In the genomic region with DNA sequence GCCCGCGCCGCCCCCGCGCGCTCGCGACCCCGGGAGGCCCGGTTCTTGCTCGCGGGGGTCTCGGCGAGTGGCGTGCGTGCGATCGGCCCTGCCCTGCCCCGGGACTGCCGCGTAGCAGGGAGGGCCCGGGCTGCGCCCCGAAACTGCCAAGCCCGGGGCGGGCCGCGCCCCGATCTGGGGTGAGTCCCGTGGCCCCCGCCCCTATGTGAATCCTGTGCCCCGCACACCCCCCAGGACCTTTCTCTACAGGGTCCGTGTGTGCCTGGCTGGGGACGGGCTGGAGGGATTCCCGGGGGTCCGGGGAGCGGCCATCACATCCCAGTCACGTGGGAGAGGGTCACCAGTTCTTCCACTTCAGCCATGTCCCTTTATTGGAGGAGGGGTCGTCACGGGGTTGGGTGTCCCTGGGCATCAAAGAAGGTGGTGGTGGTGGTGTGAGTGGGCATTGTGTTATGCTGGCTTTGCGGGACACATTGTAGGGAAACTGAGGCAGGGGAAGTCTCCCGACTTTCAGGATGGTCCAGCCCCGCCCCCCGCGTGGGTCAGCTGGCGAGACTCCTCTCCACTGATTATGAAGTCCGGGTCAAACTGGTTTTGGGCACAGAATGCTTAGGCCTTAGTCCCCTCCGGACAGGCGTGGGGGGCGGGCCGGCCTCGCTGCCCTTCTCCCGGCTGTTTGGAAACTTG, we compare ENCODE assay signal across 8 mouse cellular contexts. TPM values are rescaled to one million over a fixed set of nuclear protein-coding genes. Genes with fewer than 3 reads are reported as not detected.
DNase-seq lines count a peak whose midpoint lies in the region; ATAC-seq lines count a peak whose summit lies in the region.

No protein-coding gene starts in this region.

- peaks cover 42% of the 10 kb centered on the region for H3K4me1 ChIP-seq in heart, embryonic 13.5 days

- no peaks in the 10 kb centered on the region for H3K27me3 ChIP-seq in heart, embryonic 13.5 days (replicated peaks)

- H3K4me2 ChIP-seq in heart, embryonic 13.5 days: peak overlapping the region; percentile 96

- peak overlapping the region; percentile 100 for H3K9ac ChIP-seq in heart, embryonic 13.5 days

- H3K4me3 ChIP-seq in heart, embryonic 13.5 days: peak overlapping the region; percentile 100

- peak; percentile 1; the same call in 1 of the 2 replicates for ATAC-seq in heart, embryonic 13.5 days (ENCODE audit: extremely low read depth, insufficient number of reproducible peaks, low FRiP score, low TSS enrichment)
- no peak for ATAC-seq in megakaryocyte-erythroid progenitor cell, adult 5-6 weeks (replicated peaks; ENCODE audit: low FRiP score, low TSS enrichment, poor library complexity, severe bottlenecking)

- DNase-seq in 3T3-L1 (ENCODE audit: low read depth, low spot score): peak; percentile 65
- peak; percentile 79 for DNase-seq in Muller cell, postnatal 12 days (ENCODE audit: inconsistent ontology term)
- peak; percentile 86 for DNase-seq in embryo, embryonic 10.5 days (ENCODE audit: low spot score)
- DNase-seq in layer of hippocampus, postnatal 10 days (ENCODE audit: low spot score in 2 of 2): peak; percentile 74 to 83
- peak; percentile 57 for DNase-seq in lung, postnatal 25 days (ENCODE audit: low spot score)
- DNase-seq in right cerebral cortex, postnatal 25 days: peak; percentile 48

- H3K27ac ChIP-seq in heart, embryonic 13.5 days (replicated peaks): peak overlapping the region; percentile 100

- no peaks in the 10 kb centered on the region for H3K9me3 ChIP-seq in heart, embryonic 13.5 days

- WGBS in heart, embryonic 13.5 days: 1% methylated on average over 37 of the region's 53 CpGs

- H3K36me3 ChIP-seq in heart, embryonic 13.5 days: peaks cover 30% of the 10 kb centered on the region

RNA-seq across cellular contexts. Expression of a gene that starts 0.5 kb away (rescaled TPM):
- 1,234 and 1,290 TPM in 2 replicates for polyA plus RNA-seq in heart, embryonic 13.5 days (2015; fragmentation: Nextera tagmentation; extraction: Ambion mirVana)
- 1,000 to 10,000 TPM; 2,523 to 2,576 TPM for total RNA-seq in layer of hippocampus, postnatal 10 days (2021)
- 774 and 823 TPM in 2 replicates for total RNA-seq in megakaryocyte-erythroid progenitor cell, adult 5-6 weeks (2014; fragmentation: Nextera tagmentation)
- total RNA-seq in megakaryocyte-erythroid progenitor cell, adult 5-6 weeks (2017): 492 and 662 TPM in 2 replicates

RNA-seq across cellular contexts. Expression of a gene that starts 12.5 kb away (rescaled TPM):
- 0.31 and 0.50 TPM in 2 replicates for polyA plus RNA-seq in heart, embryonic 13.5 days (2015; fragmentation: Nextera tagmentation; extraction: Ambion mirVana)
- total RNA-seq in layer of hippocampus, postnatal 10 days (2021): not detected
- not detected in 2 replicates for total RNA-seq in megakaryocyte-erythroid progenitor cell, adult 5-6 weeks (2014; fragmentation: Nextera tagmentation)
- not detected in 2 replicates for total RNA-seq in megakaryocyte-erythroid progenitor cell, adult 5-6 weeks (2017)

RNA-seq across cellular contexts. Expression of a gene that starts 29.7 kb away (rescaled TPM):
- 29.1 and 33.5 TPM in 2 replicates for polyA plus RNA-seq in heart, embryonic 13.5 days (2015; fragmentation: Nextera tagmentation; extraction: Ambion mirVana)
- 10 to 100 TPM; 58.8 to 62.0 TPM for total RNA-seq in layer of hippocampus, postnatal 10 days (2021)
- total RNA-seq in megakaryocyte-erythroid progenitor cell, adult 5-6 weeks (2014; fragmentation: Nextera tagmentation): 31.0 and 34.7 TPM in 2 replicates
- 11.3 and 11.6 TPM in 2 replicates for total RNA-seq in megakaryocyte-erythroid progenitor cell, adult 5-6 weeks (2017)
